Mouse (Mus musculus) regulatory T cell (primary cell): ENCODE measurements around the gene Adcy7.

Experiments
- in situ Hi-C: fragments of 300-600 bp; cut with MboI, MseI; formaldehyde crosslinking; loops from one replicate; pipeline ENCODE4 v1.15.1; 2025; ENCODE audit warnings: high pct_unique_total_duplicates

The Adcy7 gene

DNA sequence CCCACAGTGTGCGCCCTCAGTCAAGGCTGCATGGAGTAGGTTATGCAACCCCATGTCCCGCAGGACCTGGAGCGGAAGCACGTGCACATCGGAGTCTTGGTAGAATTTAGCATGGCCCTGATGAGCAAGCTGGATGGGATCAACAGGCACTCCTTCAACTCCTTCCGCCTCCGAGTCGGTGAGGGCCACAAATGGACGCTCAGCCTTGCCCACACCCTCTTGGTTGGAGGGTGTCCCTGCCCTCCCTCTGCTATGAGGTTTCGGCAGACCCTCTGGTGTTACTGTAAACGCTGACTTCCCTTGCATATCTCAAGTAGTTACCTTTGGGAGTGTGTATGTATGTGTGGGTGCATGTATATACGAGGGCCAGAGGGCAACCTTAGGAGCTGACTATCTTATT, 54.1 kb downstream of the Adcy7 start:
- in situ Hi-C loops: no loop called here

DNA sequence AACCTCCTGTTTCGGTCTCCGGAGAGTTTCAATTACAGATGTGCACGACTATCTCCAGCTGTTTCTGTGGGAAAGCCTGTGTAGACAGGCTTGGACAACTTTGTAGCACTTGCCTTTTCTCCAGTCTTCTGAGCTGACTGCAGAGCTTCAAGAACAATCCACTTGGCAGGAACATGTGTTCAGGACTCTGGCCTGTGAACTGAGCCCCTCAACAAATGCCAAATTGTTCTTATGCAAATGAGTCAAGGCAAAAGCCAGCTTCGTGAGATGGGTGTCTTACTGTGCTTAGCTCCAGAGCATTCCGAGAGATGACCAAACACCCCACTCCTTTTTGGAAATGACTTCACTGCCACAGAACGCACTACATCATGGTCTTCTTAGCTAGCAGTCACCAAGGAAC, 56.5 kb downstream of the Adcy7 start:
- in situ Hi-C loops: no loop called here

DNA sequence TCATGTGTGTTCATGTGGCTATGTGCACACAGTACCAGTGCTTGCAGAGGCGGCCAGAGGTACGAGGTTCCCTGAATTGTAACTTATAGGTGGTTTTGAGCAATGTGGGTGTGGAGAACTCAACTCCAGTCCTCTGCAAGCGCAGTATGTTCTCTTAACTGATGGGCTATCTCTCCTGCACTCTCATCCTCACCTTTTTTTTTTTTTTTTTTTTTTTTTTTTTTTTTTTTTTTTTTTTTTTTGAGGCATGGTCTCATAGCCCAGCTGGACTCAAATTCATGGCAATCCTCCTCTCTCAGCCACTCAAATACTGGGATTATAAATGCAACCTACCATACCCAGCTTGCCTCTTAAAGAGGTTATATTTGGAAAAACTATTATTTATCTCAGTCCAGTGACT, 58.6 kb downstream of the Adcy7 start:
- in situ Hi-C loops: no loop called here

DNA sequence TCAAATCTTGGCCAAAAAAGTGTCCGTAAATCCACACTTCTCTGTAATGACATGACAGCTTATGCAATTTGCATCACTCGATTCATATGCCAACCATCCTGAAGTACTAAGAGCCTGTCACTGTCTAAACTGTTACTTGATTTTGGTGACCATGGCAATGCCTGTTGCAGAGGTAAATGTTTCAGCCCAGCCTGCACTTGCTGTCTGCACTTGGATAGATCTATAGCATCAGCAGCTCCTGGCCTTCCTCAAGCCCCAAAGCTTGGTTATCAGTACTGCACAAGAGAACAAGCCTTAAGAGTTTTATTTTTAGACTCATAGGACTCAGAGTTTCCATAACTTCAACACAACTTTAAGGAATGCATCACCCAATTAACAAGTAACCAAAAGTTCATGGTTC, 62.2 kb downstream of the Adcy7 start:
- in situ Hi-C loops: no loop called here

DNA sequence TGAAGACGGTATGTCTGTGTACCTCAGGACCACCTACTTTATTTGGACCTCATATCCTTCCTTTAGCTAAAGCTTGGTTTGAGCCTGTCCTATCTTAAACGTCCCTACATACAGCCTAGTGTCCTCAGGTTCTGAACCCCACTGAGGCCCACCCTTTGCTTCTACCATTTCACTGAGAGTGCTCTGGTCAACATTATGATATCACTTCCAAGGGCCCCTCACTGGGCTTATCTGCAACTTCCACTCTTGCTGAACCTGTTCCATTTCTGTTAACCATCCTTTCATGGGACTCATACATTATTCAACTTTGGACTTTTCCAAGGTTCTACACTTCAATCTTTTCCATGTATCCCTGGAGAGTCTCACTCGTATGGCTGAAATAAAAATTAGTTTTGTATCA, 62.8 kb downstream of the Adcy7 start:
- in situ Hi-C loops: no loop called here

DNA sequence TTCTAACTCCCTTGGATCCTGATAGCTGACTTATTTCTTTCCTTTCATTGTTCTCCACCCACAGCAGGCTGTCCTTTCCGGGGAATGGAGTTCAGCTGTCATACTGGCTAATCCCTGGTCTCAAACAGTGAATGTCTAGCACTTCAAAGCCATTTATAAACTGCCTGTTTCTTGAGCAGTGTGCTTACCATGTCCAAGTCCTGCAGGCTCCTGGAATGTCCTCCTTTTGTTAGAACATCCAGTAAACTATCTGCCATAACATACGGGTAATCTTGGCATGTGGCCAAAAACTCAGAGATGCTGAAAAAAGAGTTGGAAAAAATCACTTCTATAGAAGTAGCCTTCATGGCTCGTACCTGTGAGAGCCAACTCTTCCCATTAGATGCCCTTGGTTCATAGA, 67.0 kb downstream of the Adcy7 start:
- in situ Hi-C loops: no loop called here

DNA sequence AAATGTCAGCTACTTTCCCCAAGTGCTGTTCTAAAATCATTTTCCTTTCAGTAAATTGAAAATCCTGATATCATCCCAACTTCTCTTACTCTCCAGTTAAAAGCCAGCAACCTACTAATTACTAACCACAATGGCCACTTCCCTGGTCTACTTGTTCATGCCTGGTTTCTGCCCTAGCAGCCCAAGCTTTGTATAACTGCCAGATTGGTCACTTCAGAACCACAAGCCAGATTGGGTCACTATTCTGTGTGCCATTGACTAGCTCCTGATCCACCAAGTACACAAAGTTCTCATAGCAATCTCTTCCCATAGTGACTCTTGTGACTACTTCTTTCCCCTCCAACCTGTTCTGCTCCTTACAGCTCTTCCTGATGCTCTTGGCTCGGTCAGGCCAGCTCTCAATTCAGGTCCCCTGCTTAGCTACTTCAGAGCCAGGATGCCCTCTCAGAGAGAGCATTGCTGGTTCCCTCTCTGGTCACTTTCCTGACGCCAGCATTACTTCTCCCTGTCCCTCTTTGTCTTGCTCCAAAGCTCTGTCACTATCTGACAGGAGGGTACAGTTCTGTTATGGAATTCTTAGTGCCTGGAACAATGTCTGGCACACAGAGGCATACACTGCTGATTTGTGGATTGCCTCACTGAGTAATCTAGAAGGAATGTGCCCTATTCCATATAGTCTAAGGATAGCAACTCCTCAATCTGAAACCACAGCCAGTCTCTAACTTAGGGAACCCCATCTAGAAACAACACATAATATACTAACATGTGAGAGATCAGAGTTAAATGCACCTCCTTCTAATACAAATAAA, 67.9 kb downstream of the Adcy7 start:
- in situ Hi-C loops: loop anchor here (10.0 kb wide), 1 partner anchor 185 kb away; no protein-coding TSS in a partner anchor

DNA sequence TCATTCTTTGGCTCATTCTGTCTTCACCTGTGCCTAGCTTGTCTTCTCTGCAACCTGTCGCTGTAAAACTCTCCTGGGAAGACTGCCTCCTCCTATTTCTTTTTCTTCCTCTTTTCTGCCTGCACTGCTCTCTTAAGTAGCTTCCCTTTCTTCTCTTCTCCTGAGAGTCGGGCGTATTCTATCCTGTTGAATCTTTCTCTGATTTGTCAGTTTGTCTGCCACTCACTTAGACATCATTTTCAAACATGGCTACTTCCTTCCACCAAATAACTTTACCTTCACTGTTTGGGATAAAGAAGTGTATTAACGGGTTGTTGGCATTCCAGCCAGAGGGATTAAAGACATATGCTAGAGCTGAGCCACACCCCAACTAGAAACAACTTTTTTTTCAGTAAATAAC, 69.8 kb downstream of the Adcy7 start:
- in situ Hi-C loops: loop anchor here (10.0 kb wide), 1 partner anchor 187 kb away; no protein-coding TSS in a partner anchor

DNA sequence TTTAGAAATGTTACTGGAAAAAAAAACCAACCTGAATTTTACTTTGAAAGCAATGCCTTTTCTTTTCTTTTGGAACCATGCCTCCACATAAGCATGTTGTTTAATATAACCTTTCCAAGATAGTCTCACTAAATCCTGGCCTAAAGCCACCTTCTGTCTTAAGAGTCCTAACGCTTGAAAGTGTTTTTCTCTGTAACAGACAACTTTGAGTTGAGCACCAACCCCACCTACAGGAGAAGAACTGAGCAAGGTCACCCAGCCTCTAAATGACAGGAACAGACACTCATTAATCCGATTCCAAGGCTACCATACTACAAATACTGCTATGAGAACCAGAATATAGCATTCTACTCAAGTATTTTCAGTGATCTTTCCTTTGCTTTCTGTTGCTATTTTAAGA, 76.8 kb downstream of the Adcy7 start:
- in situ Hi-C loops: loop anchor here (10.0 kb wide), 1 partner anchor 194 kb away; no protein-coding TSS in a partner anchor

DNA sequence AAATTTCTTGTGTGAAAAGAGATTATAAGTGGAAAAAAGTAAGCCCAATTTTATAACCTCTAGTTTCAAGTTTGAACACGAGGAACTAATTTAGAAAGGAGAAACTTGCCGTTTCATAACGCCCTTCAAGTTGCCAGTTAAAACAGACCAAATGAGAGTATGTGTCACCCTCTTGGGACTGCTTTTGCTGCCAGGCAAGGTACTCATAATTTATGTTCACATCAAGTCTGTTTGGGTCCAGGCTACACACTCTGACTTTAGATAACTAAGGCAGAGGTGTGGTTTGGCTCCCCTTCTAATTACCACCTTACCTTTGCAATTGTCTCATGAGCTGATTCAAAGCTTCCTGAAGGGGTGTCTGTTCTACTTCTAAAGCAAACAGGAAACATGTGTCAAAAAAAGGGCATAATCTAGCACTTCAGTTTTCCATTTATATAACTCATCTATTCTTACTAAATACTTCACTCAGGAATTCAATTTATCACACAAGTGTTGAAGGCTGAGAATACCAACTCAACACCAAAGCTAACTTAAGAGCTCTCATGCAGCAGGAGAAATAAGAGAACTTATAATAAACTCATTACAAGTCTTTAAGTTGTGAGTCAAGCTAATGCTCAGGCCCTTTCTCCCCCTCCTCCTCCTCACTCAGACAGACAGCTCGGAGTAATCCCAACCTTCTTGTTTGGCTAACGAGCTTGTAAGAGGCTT, 85.2 kb downstream of the Adcy7 start:
- in situ Hi-C loops: no loop called here

DNA sequence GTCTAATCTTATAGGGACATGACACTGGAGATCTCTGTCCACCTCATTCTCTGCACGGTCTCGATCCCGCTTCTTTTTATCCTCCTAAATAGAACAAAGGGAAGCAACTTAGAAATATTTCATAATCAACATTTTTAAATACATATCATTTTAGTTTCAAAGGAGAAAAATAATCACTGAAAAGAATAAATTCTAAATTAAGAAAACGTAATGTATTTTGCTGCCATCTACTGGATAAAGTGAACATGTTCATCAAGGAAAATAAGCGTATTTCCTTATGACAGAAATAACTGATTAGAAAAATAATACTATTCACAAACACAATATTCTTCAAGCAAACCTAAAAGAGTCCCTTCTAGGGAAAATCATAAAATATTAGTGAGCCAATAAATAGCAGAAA, 85.7 kb downstream of the Adcy7 start:
- in situ Hi-C loops: no loop called here

DNA sequence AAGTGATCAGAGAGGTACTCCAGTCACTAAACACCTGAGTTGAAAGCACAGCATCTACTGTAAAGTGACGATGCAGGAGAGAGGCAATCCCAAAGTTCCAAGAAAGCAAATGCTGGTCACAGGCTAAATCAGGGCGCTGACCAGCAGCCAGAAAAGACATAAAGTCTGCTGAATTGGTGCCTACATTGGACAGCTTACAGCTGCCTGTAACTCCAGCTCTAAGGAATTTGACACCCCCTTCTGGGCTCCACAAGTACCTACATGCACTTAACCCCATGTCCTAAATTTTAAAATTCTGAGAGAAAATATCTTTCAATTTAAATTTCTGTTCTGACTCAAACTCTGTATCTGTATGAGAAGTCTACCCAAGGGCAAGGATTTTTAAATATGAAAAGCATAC, 87.8 kb downstream of the Adcy7 start:
- in situ Hi-C loops: loop anchor here (5.0 kb wide), 1 partner anchor 337 kb away; the partner anchor contains the start of gene Cyld

DNA sequence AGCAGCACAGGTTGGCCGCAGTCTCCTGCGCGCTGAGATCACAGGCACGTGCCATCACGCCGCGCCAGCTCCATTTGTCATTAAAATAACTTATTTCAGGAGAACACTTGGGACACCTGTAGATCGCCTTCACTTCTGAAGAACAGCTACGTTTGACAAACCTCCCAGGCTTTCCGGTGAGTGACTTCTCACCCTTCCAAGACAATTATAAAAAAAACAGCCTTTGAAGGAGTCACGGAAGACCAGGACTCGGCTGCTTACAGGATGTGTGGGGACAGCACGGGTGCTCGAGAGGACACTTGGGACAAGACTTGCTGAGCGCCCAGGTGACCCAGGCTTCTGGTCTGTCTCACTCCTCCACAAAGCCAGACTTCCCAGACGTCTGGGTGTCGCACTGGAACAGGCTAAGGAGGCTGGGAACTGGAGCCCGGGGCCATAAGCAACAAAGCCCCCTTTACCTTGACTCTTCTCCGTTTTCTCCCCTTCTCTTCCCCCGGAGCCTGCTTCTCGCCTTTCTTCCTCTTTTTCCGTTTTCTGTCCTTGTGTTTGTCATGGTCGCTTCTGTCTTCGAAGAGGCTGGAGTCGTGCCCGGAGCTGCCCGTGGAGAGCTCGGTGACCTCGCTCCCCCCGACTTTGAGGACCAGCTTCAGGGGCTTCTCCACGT, 89.0 kb downstream of the Adcy7 start:
- in situ Hi-C loops: loop anchor here (5.0 kb wide), 1 partner anchor 336 kb away; the partner anchor contains the start of gene Cyld

DNA sequence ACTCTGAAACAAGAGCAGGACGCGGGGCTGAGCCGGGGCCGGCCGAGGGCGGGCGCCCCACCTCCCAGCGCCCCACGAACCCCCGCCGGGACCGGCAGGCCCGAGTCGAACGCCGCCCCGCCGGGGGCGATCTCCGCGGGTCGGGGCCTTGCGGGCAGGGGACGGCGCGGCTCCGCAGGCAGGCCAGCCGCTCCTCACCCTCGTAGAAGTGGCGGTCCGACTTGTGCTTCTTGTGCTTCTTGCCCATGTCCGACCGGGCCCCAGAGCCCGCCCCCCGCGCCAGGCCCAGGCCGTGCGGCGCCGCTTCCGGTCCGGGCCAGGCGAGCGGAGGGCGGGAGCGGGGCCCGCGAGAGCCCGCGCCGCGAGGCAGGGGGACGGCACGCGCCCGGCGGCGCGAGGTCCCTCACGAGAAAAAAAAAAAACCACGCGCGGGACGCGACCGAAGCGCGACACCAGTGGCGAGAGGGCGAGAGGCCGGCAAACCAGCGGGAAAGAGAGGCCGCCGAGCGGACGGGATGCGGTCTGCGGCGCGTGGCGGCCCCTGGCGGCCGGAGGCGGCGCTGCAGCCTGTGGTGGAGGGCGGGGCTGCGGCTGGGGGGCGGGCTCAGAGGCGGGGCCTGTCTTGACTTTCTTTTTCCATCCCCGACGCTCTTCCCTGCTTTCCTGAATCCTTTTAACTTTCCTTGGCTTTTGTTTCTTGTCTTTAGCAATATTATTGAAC, 89.7 kb downstream of the Adcy7 start, which contains the start of gene Brd7:
Gene Brd7, minus strand, starts transcription at position 487 of the 721 bp plus-strand sequence.
- in situ Hi-C loops: loop anchor here (5.0 kb wide), 1 partner anchor 335 kb away; the partner anchor contains the start of gene Cyld

DNA sequence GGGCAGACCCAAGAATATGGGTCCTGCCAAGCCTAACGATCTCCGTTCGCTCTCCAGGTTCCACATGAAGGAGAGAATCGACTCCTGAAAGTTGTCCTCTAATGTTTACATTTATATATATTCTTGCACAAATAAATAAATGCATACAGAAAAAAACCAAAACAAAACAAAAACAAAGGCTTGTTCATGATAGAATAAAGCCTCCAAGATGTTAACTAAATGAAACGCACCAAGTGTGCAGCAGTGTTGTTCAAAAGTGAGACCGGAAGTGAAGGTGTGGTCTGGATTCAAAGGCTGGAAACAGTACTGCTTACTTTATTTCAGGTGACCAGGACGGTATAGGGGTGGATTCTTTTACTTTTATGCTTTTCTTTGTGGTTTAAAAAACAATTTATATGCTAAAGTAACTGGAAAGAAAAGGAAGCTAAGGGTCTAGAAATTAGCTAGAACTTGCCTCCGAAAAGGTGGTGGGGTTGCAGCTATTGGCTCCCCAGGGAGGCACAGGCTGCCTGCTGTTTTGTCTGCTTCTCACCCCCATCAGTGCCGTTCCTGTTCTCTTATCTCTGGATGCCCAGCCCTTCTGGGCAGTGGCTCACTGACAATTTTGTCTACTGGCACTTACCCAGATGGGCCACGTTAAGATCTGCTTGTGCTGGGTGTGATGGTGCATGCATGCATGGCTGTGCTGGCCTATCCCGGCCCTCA, 90.4 kb downstream of the Adcy7 start:
- in situ Hi-C loops: loop anchor here (5.0 kb wide), 1 partner anchor 335 kb away; the partner anchor contains the start of gene Cyld

DNA sequence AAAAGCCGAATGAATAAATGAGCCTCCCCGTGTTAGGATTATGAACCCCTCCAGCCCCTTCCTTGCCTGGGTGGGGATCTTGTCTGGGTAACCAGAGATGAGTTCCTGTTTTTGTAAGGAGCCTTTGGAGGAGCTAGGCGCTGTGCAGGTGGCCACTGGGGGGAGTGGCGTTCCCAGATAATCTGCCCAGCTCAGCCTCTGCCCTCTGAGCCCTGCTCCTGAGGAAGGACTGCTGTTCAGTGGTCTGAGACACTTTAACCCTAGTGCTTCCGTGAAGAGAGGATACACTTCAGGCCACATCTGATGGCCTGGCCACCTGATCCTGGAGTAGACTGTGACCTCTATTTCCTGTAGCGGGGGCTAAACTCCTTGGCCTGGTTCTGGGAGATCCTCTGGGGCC, 97.0 kb downstream of the Adcy7 start:
- in situ Hi-C loops: no loop called here

DNA sequence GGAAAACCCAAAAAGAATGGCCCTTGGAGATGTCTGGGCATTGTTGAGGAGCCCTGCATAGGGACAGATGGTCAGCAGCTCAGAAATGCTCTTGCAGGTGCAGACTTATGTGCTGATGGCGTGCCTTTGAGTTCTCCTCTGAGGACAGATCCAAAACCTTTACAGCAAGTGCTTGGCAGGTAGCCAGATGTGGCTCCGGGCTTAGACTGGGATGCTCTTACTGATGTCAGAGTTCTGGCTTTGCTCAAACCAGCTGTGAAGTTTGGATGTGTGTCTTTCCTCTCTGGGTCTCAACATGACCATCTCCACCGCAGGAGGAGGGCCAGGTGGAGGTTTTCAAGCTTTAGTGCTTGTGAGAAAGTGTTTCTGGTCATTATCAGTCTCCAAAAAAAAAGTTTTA, 97.6 kb downstream of the Adcy7 start:
- in situ Hi-C loops: no loop called here

DNA sequence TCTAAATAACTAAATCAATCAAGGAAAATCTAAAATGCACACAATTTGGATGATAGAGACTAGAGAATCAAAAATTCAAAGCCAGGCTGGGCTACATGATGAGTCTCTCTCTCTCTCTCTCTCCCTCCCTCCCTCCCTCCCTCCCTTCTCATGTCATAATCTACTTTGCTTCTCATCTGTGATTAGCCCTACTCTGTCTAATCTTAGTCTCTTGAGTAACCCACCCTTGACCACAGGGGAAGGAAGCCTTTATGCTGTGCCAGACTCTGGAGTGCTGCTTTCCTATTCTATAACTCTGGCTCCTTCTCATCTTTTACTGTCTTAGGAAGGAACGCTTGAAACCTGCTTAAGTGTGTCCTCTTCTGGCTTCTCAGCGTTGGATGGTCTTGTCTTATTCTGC, 99.3 kb downstream of the Adcy7 start:
- in situ Hi-C loops: no loop called here

DNA sequence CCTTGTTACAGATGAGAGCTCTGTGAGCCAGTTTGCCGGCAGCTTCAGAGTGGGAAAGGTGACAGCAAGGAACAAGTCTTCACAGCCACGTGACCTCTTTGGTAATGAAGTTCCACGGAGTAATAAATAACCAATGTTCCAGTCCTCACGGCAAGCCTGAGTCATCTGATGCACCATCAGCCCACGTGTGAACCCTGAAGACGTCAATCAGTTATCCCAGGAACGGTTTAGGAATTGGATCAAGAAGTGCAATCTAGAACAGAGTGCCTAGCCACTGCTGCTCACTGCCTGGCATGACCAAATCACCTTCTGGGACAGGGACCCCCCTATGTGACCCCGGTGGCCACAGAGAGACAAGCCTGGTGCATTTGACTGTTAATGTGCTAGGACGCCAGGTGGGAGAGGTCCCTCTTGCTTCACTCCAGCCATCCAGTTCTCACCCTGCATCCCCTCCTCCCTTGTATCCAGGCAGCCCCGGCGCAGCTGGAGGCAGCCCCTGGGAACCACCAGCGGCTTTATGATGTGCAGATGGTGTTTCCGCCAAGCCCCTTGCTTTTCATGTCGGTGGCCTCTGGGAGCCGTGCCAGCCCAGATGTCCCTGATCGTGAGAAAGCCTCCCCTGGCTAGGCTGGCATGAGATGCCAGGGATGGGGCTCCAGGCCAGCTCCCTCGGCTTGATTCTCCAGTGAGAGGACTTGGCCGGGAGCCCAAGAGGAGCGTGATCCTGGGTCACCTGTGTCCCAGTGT, 104.8 kb downstream of the Adcy7 start:
- in situ Hi-C loops: no loop called here
